12 mouse cellular contexts compared by ENCODE assay signal in genomic region chr19:40257396-40257795, GRCm38 (mm10). TPM values are rescaled to one million over a fixed set of nuclear protein-coding genes. Genes with fewer than 3 reads are reported as not detected.
DNase-seq lines count a peak whose midpoint lies in the region; ATAC-seq and TF ChIP-seq lines count a peak whose summit lies in the region.
"Had no signal": no experiment of that assay in that cellular context is flagged by ENCODE, and none has a peak within 500 bp of the region (broad histone marks: within the 10 kb centered on the region; RNA-seq: fewer than 3 reads in every experiment).

No protein-coding gene starts in this region.

- peaks cover 17% of the 10 kb centered on the region for H3K36me3 ChIP-seq in heart, embryonic 10.5 days
- H3K36me3 ChIP-seq in embryonic facial prominence, embryonic 15.5 days: no peaks in the 10 kb centered on the region
- no peaks in the 10 kb centered on the region for H3K36me3 ChIP-seq in kidney, adult 2 months (ENCODE audit: control insufficient read depth, insufficient read depth, low read length)
- no peaks in the 10 kb centered on the region for H3K36me3 ChIP-seq in forebrain, embryonic 16.5 days (ENCODE audit: control insufficient read depth, insufficient read depth)

- H3K9ac ChIP-seq in embryonic facial prominence, embryonic 15.5 days: no peak overlapping the region
- H3K9ac ChIP-seq in forebrain, embryonic 16.5 days (replicated peaks; ENCODE audit: low read depth, low read length): no peak overlapping the region
- H3K9ac ChIP-seq: liver, embryonic 14.5 days had no signal

- WGBS in heart, embryonic 10.5 days: 48% methylated on average over 4 of the region's 4 CpGs
- WGBS in embryonic facial prominence, embryonic 15.5 days: 27% methylated on average over 4 of the region's 4 CpGs
- WGBS in kidney, adult 2 months: 54% methylated on average over 4 of the region's 4 CpGs
- WGBS in forebrain, embryonic 16.5 days: 72% methylated on average over 4 of the region's 4 CpGs

- no peak overlapping the region for H3K4me3 ChIP-seq in heart, embryonic 10.5 days
- no peak overlapping the region for H3K4me3 ChIP-seq in embryonic facial prominence, embryonic 15.5 days (replicated peaks)
- no peak overlapping the region for H3K4me3 ChIP-seq in kidney, adult 2 months (ENCODE audit: insufficient read depth, low read depth, low read length)
- no peak overlapping the region for H3K4me3 ChIP-seq in forebrain, embryonic 16.5 days (replicated peaks; ENCODE audit: low read length)

- peak overlapping the region; percentile 52; the same call in 1 of the 2 replicates for H3K27ac ChIP-seq in heart, embryonic 10.5 days
- H3K27ac ChIP-seq in embryonic facial prominence, embryonic 15.5 days (replicated peaks): 0 out of 2 replicates have a peak overlapping the region, but pooled peaks have one; percentile 11
- H3K27ac ChIP-seq in kidney, adult 2 months (ENCODE audit: insufficient read depth, low read depth, low read length): no peak overlapping the region
- H3K27ac ChIP-seq in forebrain, embryonic 16.5 days (ENCODE audit: low read length): no peak overlapping the region
- H3K27ac ChIP-seq: liver, embryonic 14.5 days had no signal

- no peak for DNase-seq in heart, embryonic 10.5 days (ENCODE audit: low spot score)
- DNase-seq in heart, postnatal 4 days: no peak
- DNase-seq in thymus, postnatal 10 days (ENCODE audit: low spot score in 2 of 2): peak; percentile 73 to 80
- no peak for DNase-seq in kidney, adult 2 months
- DNase-seq in left cerebral cortex, adult 11 months (ENCODE audit: low spot score): no peak
- DNase-seq: cerebellum, postnatal 14 days; gastrocnemius, postnatal 10 days; kidney, postnatal 14 days had no signal

- no peak for TF ChIP-seq POLR2A in kidney, adult 2 months (IDR thresholded peaks at IDR 0.05; ENCODE audit: low read depth, low read length)

- no peak for ATAC-seq in embryonic facial prominence, embryonic 15.5 days (ENCODE audit: insufficient number of reproducible peaks, low FRiP score, low TSS enrichment, low read depth)
- peak; percentile 91 for ATAC-seq in megakaryocyte, adult 5-6 weeks (ENCODE audit: poor library complexity, severe bottlenecking)
- ATAC-seq in forebrain, embryonic 16.5 days: no peak

- no peak for TF ChIP-seq CTCF in kidney, adult 2 months (conservative IDR thresholded peaks at IDR 0.05; ENCODE audit: insufficient read depth, insufficient read length, low read depth, low read length)

- H3K9me3 ChIP-seq in heart, embryonic 10.5 days: no peaks in the 10 kb centered on the region
- no peaks in the 10 kb centered on the region for H3K9me3 ChIP-seq in embryonic facial prominence, embryonic 15.5 days (replicated peaks)
- H3K9me3 ChIP-seq in forebrain, embryonic 16.5 days (ENCODE audit: control insufficient read depth, low read length): no peaks in the 10 kb centered on the region

- H3K4me1 ChIP-seq in heart, embryonic 10.5 days: peaks cover 64% of the 10 kb centered on the region
- H3K4me1 ChIP-seq in embryonic facial prominence, embryonic 15.5 days: peaks cover 36% of the 10 kb centered on the region
- H3K4me1 ChIP-seq in kidney, adult 2 months (ENCODE audit: control insufficient read depth, insufficient read depth, low read length): no peaks in the 10 kb centered on the region
- no peaks in the 10 kb centered on the region for H3K4me1 ChIP-seq in forebrain, embryonic 16.5 days (replicated peaks; ENCODE audit: control insufficient read depth, insufficient read depth, low read length)

- H3K4me2 ChIP-seq in embryonic facial prominence, embryonic 15.5 days (replicated peaks): 0 out of 2 replicates have a peak overlapping the region, but pooled peaks have one; percentile 9
- no peak overlapping the region for H3K4me2 ChIP-seq in forebrain, embryonic 16.5 days (ENCODE audit: low read length)

- no peaks in the 10 kb centered on the region for H3K27me3 ChIP-seq in heart, embryonic 10.5 days (ENCODE audit: insufficient read depth, poor library complexity, severe bottlenecking)
- H3K27me3 ChIP-seq in embryonic facial prominence, embryonic 15.5 days: no peaks in the 10 kb centered on the region
- no peaks in the 10 kb centered on the region for H3K27me3 ChIP-seq in kidney, adult 2 months (replicated peaks; ENCODE audit: control insufficient read depth, insufficient read depth, low read length)
- no peaks in the 10 kb centered on the region for H3K27me3 ChIP-seq in forebrain, embryonic 16.5 days (replicated peaks; ENCODE audit: control insufficient read depth, insufficient read depth, low read length)

RNA-seq across cellular contexts. Expression of gene Pdlim1, which starts 14.2 kb away (rescaled TPM):
- polyA plus RNA-seq in heart, embryonic 10.5 days (2016; fragmentation: Nextera tagmentation; extraction: Ambion mirVana): 262 and 337 TPM in 2 replicates
- 100 to 1,000 TPM; 266 to 281 TPM for total RNA-seq in heart, postnatal 4 days (2021)
- polyA plus RNA-seq in embryonic facial prominence, embryonic 15.5 days (2015; fragmentation: Nextera tagmentation; extraction: Ambion mirVana): 151 and 164 TPM in 2 replicates
- total RNA-seq in megakaryocyte, adult 5-6 weeks (2015): 163 and 177 TPM in 2 replicates
- 87.9 and 88.3 TPM in 2 replicates for total RNA-seq in megakaryocyte, adult 5-6 weeks (2017)
- polyA plus RNA-seq in kidney, adult 2 months (2012; rRNA removed): 15.4 and 25.7 TPM in 2 replicates
- polyA plus RNA-seq in forebrain, embryonic 16.5 days (2015; fragmentation: Nextera tagmentation; extraction: Ambion mirVana): 12.5 and 18.3 TPM in 2 replicates

Comparison
In these comparisons a context has a peak if more than half of its experiments do, and no peak if none do; other contexts are left out.
1. DNase-seq: peak in thymus, postnatal 10 days (2 of 2); none in heart, embryonic 10.5 days (single experiment), heart, postnatal 4 days (single experiment), kidney, adult 2 months (single experiment) and left cerebral cortex, adult 11 months (single experiment).
2. H3K27ac ChIP-seq: peak in heart, embryonic 10.5 days (single experiment) and embryonic facial prominence, embryonic 15.5 days (single experiment); none in kidney, adult 2 months (single experiment) and forebrain, embryonic 16.5 days (single experiment).